Mouse (Mus musculus) hindbrain, embryonic 12.5 days (tissue): ENCODE data around the gene Dcun1d3. TPM values are rescaled to one million over a fixed set of nuclear protein-coding genes. Genes with fewer than 3 reads are reported as not detected.

ENCODE experiments used
- ATAC-seq: fragments of 200-750 bp; cut with Nextera tagmentation; 2 replicates; pipeline ENCODE4 v1.8.0; 2017; ENCODE audit warnings: moderate TSS enrichment; ENCODE audit not compliant: low FRiP score
- H3K27ac ChIP-seq: fragments of 300-500 bp; sonication (generic); 2 replicates; pipeline ENCODE4 v1.5.1; 2016; ENCODE audit warnings: mild to moderate bottlenecking
- H3K27me3 ChIP-seq: fragments of 300-500 bp; sonication (generic); 2 replicates; pipeline ENCODE4 v1.6.1; 2016; ENCODE audit warnings: mild to moderate bottlenecking
- H3K36me3 ChIP-seq: fragments of 300-500 bp; sonication (generic); 2 replicates; pipeline ENCODE4 v1.6.1; 2016; ENCODE audit warnings: mild to moderate bottlenecking
- H3K4me1 ChIP-seq: fragments of 300-500 bp; sonication (generic); 2 replicates; pipeline ENCODE4 v1.6.1; 2016
- H3K4me2 ChIP-seq: fragments of 300-500 bp; sonication (generic); replicated peaks from 2 replicates; pipeline ENCODE4 v1.6.1; 2016; ENCODE audit warnings: mild to moderate bottlenecking
- H3K4me3 ChIP-seq: fragments of 300-500 bp; sonication (generic); 2 replicates; pipeline ENCODE4 v1.5.1; 2016; ENCODE audit warnings: mild to moderate bottlenecking
- H3K9ac ChIP-seq: fragments of 300-500 bp; sonication (generic); 2 replicates; pipeline ENCODE4 v1.6.1; 2016; ENCODE audit warnings: mild to moderate bottlenecking, moderate library complexity
- H3K9me3 ChIP-seq: fragments of 300-500 bp; sonication (generic); replicated peaks from 2 replicates; pipeline ENCODE4 v1.6.1; 2016; ENCODE audit warnings: mild to moderate bottlenecking
- WGBS: fragments of 180-500 bp; shearing (Covaris S2); methylation state at CpG from one replicate; pipeline ENCODE4 v1.1.7; 2016; 5-methylcytosine and 5-hydroxymethylcytosine counted together
- polyA plus RNA-seq: library from polyadenylated mRNA; unstranded; fragments of >200 nt; fragmentation: Nextera tagmentation; extraction: Ambion mirVana; gene quantifications from 2 replicates; pipeline ENCODE4 v1.2.1, GENCODE M21; 2016

Dcun1d3 gene
- polyA plus RNA-seq, 1 experiment from 2014 or later = 16.5 TPM

DNA sequence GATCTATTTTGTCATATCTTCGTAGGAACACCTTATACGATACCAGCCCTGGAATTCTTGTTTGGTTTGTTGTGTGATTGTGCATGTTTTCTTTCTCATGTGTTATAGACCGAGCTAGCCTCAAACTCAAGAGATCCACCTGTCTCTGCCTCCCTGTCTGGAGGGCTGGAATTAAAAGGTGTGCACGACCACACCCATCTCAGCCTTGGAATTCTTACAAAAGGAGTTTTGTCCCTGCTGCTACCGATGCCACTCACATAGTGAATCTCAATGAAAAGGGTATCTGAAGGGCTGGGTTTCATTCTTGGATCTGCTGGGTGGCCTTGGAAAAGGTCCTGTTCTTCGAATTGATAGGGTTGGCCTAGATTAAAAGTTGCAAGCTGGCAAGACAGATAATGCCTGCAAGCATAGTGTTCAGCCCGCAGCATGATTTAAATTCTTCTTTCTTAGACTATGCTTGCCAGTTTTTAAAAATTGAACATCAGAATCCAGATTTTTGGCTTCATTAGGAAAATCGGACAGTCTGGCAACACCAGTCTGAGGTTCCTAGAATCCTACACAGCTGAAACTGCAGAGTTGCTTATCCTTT, 1.5 kb upstream of the Dcun1d3 start:
- ATAC-seq = no peak
- H3K9ac ChIP-seq = no peak overlapping the region
- no peaks in the 10 kb centered on the region for H3K36me3 ChIP-seq
- no peaks in the 10 kb centered on the region for H3K9me3 ChIP-seq
- H3K27me3 ChIP-seq = no peaks in the 10 kb centered on the region
- no peak overlapping the region for H3K4me3 ChIP-seq
- H3K27ac ChIP-seq = no peak overlapping the region
- H3K4me2 ChIP-seq = no peak overlapping the region
- WGBS = 93% methylated on average over 8 of the region's 8 CpGs
- peaks cover 22% of the 10 kb centered on the region for H3K4me1 ChIP-seq

DNA sequence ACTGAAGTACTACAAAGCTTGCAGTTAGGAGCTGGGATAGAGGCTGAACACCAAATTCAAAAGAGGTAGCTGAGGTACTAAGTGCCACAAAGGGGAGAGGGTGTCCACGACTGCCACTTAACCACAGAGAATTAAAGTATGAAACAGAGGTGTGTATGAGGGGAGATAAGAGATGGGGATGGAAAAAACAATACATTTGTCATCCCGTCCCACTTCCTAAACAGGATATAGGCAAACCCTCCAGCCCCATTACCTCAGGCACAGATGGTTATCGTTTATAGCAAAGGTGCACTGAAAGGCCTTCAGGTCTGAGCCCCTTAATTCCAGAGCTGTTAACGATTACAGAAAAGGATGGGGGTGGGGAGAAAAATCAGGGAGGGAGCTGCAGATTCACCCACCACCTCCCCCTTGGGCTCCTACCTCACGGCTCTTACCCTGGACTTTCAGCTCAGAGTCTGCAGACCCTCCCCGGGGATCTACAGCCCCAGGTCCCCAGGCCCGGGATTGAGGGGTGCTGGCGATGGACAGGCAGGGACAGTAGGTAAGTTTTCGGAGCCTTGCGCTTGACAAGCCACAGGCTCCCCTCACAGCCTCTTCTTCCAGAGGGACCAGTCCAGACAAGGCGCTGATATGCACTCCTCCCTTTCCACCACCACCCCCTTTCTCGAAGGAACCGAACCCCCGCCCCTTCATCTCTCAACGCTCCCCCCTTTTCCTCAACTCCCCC, 1.1 kb downstream of the Dcun1d3 start:
- H3K9me3 ChIP-seq = no peaks in the 10 kb centered on the region
- no peaks in the 10 kb centered on the region for H3K27me3 ChIP-seq
- peak overlapping the region; percentile 96 for H3K27ac ChIP-seq
- 3% methylated on average over 15 of the region's 15 CpGs for WGBS
- H3K36me3 ChIP-seq = no peaks in the 10 kb centered on the region
- peak overlapping the region; percentile 73 for H3K4me2 ChIP-seq
- H3K4me1 ChIP-seq = peaks cover 22% of the 10 kb centered on the region
- H3K9ac ChIP-seq = peak overlapping the region; percentile 87
- H3K4me3 ChIP-seq = peak overlapping the region; percentile 70
- peak; percentile 74 for ATAC-seq

DNA sequence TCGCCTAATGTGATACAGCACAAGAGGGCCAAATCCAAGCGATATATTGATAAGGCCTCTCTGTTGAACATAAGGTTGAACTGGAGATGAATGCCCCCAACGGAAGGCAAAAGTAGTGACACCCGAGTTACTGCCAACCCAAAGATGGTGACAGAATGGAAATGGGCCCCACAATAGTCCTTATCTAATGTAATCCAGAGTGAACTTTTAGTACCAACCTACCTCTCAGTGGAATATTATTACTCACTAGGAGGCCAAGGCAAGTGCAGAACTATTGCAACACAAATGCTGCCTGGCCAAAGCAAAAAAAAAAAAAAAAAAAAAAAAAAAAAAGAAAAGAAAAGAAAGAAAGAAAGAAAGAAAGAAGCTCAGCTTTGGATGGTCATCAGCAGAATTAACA, 3.4 kb downstream of the Dcun1d3 start:
- no peak for ATAC-seq
- H3K4me1 ChIP-seq = peaks cover 22% of the 10 kb centered on the region

DNA sequence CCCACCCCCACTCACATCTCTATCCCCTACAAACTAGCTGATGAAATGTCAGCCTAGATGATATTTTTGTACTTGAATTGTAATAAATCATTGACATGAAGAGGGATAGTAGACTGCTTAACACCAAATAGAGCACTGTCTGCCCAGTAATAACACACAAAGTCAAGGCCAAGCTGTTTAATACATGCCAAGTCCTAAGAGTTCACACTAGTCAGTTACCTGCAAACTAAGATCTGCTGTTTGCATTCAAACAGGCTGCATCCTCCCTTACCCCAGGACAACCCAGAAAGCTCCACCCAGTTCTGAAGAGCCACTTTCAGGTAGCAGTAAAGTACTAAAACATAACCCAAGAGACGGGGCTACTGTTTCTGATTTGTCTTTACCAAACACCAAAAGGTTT, 3.9 kb downstream of the Dcun1d3 start:
- 88% methylated on average over 1 of the region's 1 CpGs for whole genome bisulfite sequencing
- ATAC-seq = no peak
- no peaks in the 10 kb centered on the region for H3K36me3 ChIP-seq
- H3K9ac ChIP-seq = no peak overlapping the region
- H3K4me1 ChIP-seq = peaks cover 22% of the 10 kb centered on the region
- H3K27me3 ChIP-seq = no peaks in the 10 kb centered on the region
- no peak overlapping the region for H3K4me2 ChIP-seq
- no peaks in the 10 kb centered on the region for H3K9me3 ChIP-seq
- H3K4me3 ChIP-seq = no peak overlapping the region
- H3K27ac ChIP-seq = no peak overlapping the region

More for the DNA sequence above, 3.4 kb downstream of the Dcun1d3 start:
- H3K27ac ChIP-seq = no peak overlapping the region
- H3K9ac ChIP-seq = no peak overlapping the region
- H3K4me3 ChIP-seq = no peak overlapping the region
- H3K4me2 ChIP-seq = no peak overlapping the region
- no peaks in the 10 kb centered on the region for H3K27me3 ChIP-seq
- H3K36me3 ChIP-seq = no peaks in the 10 kb centered on the region
- 96% methylated on average over 4 of the region's 4 CpGs for WGBS
- no peaks in the 10 kb centered on the region for H3K9me3 ChIP-seq

DNA sequence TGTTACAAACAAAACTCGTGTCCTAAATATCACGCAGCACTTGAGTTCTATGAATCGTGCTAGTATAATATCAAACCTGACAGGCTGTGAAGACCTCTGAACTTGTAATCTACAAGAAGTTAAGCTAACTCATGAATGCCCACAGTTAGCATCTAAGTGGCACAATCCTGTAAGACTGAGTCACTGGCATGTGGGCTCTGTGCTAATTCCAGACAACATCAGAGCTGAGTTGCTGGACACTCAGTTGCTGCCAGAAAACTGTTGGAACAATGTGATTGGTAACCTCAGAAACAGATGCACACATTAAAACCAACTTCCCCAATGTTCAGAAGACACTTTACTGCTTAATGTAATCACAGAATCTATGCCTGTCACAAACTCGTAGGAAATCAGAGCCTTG, 8.2 kb downstream of the Dcun1d3 start:
- no peak for ATAC-seq
- WGBS = 92% methylated on average over 4 of the region's 4 CpGs

DNA sequence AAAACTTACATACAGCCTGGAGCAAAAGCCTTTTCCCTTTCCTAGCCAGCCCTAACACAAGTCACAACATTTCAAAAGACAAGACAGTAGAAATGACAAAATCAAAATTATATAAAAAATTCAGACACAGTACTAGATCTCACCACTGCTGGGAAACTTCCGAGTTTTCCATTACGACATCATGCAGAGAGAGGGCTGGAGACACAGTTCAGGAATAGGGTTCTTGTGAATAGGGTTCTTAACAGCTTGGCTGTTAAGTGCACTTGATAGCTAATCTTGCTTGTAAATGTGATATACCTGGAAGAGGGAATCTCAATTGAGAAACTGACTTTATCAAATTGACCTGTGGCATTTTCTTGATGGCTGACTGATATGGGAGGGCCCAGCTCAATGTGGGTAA, 14.9 kb downstream of the Dcun1d3 start:
- 92% methylated on average over 2 of the region's 2 CpGs for WGBS
- H3K27ac ChIP-seq = no peak overlapping the region
- no peaks in the 10 kb centered on the region for H3K27me3 ChIP-seq
- H3K9ac ChIP-seq = no peak overlapping the region
- no peak for ATAC-seq
- H3K4me1 ChIP-seq = no peaks in the 10 kb centered on the region
- H3K36me3 ChIP-seq = 0 out of 2 replicates have a peak, but pooled peaks cover 4% of the 10 kb centered on the region
- H3K4me3 ChIP-seq = no peak overlapping the region
- H3K4me2 ChIP-seq = no peak overlapping the region
- no peaks in the 10 kb centered on the region for H3K9me3 ChIP-seq

More for the DNA sequence above, 8.2 kb downstream of the Dcun1d3 start:
- H3K36me3 ChIP-seq = no peaks in the 10 kb centered on the region
- no peak overlapping the region for H3K9ac ChIP-seq
- H3K9me3 ChIP-seq = no peaks in the 10 kb centered on the region
- no peak overlapping the region for H3K27ac ChIP-seq
- H3K4me3 ChIP-seq = no peak overlapping the region
- H3K27me3 ChIP-seq = no peaks in the 10 kb centered on the region
- H3K4me1 ChIP-seq = no peaks in the 10 kb centered on the region
- no peak overlapping the region for H3K4me2 ChIP-seq

DNA sequence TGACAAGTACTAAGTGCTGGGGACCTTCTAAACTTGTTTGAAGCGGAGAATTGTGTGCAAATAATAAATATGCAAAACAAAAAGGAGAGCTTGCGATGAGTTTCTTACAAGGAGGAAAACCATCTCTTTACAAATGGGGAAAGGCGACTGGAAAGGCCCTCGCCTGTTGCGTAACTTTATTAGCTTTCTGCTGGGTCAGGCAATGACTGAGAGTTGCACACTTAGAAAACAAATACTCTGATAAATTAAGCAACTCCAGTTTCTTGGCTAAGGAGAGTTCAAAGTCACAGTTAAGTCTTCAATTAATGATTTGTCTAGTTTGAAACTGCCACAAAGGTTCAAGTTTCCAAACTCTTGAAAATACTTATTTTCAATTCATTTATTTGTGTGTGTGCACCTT, 15.8 kb downstream of the Dcun1d3 start:
- H3K9me3 ChIP-seq = no peaks in the 10 kb centered on the region
- WGBS = 94% methylated on average over 5 of the region's 5 CpGs
- no peaks in the 10 kb centered on the region for H3K27me3 ChIP-seq
- H3K4me2 ChIP-seq = no peak overlapping the region
- H3K27ac ChIP-seq = no peak overlapping the region
- no peaks in the 10 kb centered on the region for H3K4me1 ChIP-seq
- 0 out of 2 replicates have a peak, but pooled peaks cover 4% of the 10 kb centered on the region for H3K36me3 ChIP-seq
- H3K9ac ChIP-seq = no peak overlapping the region
- no peak for ATAC-seq
- no peak overlapping the region for H3K4me3 ChIP-seq

DNA sequence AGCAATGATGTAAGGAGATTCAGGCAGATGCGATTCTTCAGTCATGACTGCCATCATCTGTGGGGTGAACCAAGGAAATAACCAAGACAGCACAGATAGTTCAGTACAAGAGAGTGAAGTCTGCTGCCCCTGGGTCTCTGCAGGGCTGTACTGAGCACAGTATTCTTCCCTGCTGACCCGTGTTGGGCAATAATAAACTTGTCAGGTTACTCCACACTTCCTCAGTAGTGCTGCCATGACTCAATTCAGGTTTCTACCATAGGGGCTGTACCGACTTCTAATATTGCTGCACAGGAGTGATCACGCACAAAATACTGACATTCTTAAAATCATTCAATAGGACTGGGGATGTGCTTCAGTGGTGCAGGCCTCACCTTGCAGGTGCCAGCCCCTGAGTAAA, 16.9 kb downstream of the Dcun1d3 start:
- H3K9me3 ChIP-seq = no peaks in the 10 kb centered on the region
- no peak overlapping the region for H3K4me3 ChIP-seq
- ATAC-seq = no peak
- H3K9ac ChIP-seq = no peak overlapping the region
- no peaks in the 10 kb centered on the region for H3K4me1 ChIP-seq
- WGBS = 92% methylated on average over 4 of the region's 4 CpGs
- H3K27me3 ChIP-seq = no peaks in the 10 kb centered on the region
- H3K4me2 ChIP-seq = no peak overlapping the region
- H3K36me3 ChIP-seq = 0 out of 2 replicates have a peak, but pooled peaks cover 4% of the 10 kb centered on the region
- no peak overlapping the region for H3K27ac ChIP-seq

DNA sequence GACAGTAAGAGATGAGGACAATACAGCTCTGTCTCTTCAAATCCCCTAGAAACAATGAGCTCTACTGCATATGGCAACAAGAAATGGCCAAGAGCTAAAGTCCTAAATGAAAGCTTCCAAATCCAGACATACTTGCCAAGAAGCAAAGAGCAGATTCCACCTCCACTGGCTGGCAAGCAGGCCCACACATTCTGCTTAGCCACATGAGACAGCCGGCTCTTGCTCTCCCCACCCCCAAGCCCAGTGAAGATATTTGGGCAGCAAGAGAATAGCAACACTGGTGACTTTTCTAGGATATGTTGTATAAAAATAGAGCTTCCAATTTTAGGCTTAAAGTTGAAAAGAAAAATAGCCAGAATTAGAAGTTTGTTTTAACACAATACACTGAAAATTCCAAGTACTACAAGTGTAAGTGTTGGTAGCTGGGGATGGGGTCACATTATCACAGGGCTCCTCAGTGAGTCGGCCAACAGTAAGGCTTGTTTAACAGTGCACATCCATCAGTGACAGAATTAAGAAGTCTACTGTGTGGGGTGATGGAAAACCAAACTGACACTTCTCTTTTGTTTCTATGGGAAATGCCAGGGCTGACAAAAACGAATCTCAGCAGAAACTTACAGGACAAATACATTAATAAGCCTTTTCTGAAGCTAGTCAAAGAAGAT, 20.2 kb downstream of the Dcun1d3 start:
- Histone ChIP-seq H3K4me1 (no peaks in the 10 kb centered on the region), H3K4me2 (no peak overlapping the region), H3K9ac (no peak overlapping the region), H3K27ac (no peak overlapping the region), H3K4me3 (no peak overlapping the region), H3K27me3 (no peaks in the 10 kb centered on the region), H3K36me3 (0 out of 2 replicates have a peak, but pooled peaks cover 4% of the 10 kb centered on the region), H3K9me3 (no peaks in the 10 kb centered on the region)
- WGBS = 45% methylated on average over 3 of the region's 3 CpGs
- ATAC-seq = no peak

DNA sequence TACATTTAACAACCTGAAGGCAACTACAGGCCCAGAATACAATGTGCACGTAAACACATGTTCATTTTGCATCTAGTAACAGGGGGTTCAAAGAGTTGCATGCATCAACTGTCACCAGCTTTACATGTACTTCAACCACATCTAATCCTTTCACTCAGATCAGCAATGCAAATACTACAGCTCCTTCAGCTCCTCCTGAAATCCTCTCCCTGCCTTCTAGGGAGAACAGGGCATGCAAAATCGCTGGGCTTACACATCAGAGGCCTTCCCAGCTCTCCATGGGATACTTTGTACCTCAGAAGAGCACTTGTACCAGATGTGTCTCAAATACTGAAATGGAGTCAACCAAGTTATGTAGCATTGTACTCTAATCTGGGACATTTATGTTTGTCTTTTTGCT, 23.0 kb downstream of the Dcun1d3 start:
- H3K4me3 ChIP-seq = no peak overlapping the region
- H3K4me2 ChIP-seq = no peak overlapping the region
- no peaks in the 10 kb centered on the region for H3K36me3 ChIP-seq
- H3K27me3 ChIP-seq = no peaks in the 10 kb centered on the region
- no peaks in the 10 kb centered on the region for H3K9me3 ChIP-seq
- 41% methylated on average over 2 of the region's 2 CpGs for WGBS
- no peaks in the 10 kb centered on the region for H3K4me1 ChIP-seq
- no peak overlapping the region for H3K27ac ChIP-seq
- ATAC-seq = no peak
- no peak overlapping the region for H3K9ac ChIP-seq

DNA sequence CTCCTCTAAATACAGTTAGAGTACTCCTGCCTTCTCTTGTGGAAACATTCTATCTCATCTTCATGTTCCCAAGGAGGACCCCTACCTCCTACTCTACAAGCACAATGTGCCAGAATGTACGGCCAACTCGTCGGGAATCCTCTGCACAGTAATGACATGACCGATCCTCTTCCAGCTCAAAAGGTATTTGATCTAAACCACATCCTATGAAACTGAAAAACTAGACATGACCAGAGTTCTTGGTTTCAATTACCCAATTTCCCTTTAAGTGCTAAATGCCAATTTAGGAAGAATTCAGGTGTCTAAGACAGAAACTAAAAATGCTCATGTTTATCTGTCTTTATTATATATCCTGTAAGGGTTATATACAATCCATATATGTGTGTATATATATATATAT, 23.9 kb downstream of the Dcun1d3 start:
- H3K4me3 ChIP-seq = no peak overlapping the region
- 87% methylated on average over 4 of the region's 4 CpGs for WGBS

DNA sequence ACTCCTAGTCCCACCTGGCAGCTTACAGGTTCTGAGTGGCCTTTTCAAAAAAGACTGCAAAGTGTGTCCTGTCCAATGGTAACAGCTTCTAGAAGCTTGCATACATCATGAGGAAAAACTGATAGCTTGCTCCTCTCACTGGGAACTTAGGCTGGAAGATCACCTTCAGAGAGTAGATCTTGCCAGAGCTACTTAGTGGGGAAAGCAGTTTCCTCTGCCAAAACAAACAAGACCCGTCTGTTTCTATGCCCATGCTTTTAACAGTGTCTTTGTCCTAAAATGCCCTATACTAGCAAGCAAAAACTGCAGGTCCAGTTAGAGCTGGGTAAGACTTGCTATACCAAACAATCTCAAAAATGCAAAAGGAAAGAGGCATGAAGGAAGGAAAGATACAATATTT, 30.0 kb downstream of the Dcun1d3 start:
- H3K9ac ChIP-seq = no peak overlapping the region
- ATAC-seq = no peak
- no peaks in the 10 kb centered on the region for H3K36me3 ChIP-seq
- no peak overlapping the region for H3K27ac ChIP-seq
- no peaks in the 10 kb centered on the region for H3K27me3 ChIP-seq
- peaks cover 11% of the 10 kb centered on the region for H3K4me1 ChIP-seq
- H3K4me3 ChIP-seq = no peak overlapping the region
- H3K9me3 ChIP-seq = no peaks in the 10 kb centered on the region
- H3K4me2 ChIP-seq = no peak overlapping the region
- 81% methylated on average over 1 of the region's 1 CpGs for WGBS

More for the DNA sequence above, 23.9 kb downstream of the Dcun1d3 start:
- Histone ChIP-seq H3K27ac (no peak overlapping the region), H3K36me3 (no peaks in the 10 kb centered on the region), H3K4me1 (no peaks in the 10 kb centered on the region), H3K4me2 (no peak overlapping the region), H3K9ac (no peak overlapping the region), H3K9me3 (no peaks in the 10 kb centered on the region), H3K27me3 (no peaks in the 10 kb centered on the region)
- ATAC-seq = no peak
